Mouse (Mus musculus) regulatory T cell (primary cell): ENCODE results near the gene Tax1bp1.

Experiments used
- in situ Hi-C: fragments of 300-600 bp; cut with MboI, MseI; formaldehyde crosslinking; loops from one replicate; pipeline ENCODE4 v1.15.1; 2025; ENCODE audit warnings: high pct_unique_total_duplicates

Tax1bp1 gene

DNA sequence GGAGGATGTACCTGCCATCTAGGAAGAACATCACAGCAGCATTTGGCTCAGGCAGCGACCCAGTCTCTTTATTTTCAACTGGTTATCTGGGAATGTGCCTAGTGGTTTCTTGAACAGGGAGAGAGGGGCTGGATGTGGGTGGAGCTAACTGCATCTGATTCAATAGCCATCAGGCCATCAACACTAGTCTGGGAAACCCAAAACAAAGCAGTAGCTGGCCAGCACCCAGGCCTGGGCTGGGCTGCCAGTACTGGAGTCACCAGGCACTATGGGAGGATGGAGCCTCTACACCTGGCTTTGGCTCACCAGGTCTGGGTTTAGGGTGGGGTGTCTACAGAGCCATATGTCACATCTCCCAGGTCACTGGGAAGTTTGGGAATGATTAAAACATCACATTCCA is 83.2 kb downstream of the Tax1bp1 start:
- in situ Hi-C loops: no loop called here

DNA sequence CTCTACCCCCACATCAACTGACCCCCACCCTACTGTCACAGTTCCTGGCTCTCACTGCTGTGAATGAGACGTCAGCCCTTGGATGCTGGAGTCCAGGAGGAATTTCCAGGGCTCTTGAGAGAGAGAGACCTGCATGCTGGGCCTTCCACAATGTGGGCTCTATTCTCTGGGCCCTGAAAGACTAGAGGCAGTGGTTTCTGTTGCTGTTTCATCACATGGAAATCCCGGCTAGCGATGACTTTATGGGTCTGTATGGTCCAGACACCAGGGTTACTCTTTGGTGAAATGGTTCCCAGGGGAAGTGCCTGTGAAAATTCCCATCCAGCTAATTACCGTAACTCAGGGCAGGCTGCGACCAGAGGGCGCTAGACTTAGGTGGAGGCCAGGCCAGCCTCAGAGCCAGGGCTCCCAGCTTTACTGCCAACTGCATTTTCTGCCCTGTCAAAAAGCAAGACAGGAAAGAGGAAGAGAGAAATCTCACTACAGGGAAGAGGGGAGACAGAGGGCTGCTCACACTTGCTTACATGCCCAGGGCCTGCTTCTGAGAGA is 83.8 kb downstream of the Tax1bp1 start:
- in situ Hi-C loops: no loop called here

DNA sequence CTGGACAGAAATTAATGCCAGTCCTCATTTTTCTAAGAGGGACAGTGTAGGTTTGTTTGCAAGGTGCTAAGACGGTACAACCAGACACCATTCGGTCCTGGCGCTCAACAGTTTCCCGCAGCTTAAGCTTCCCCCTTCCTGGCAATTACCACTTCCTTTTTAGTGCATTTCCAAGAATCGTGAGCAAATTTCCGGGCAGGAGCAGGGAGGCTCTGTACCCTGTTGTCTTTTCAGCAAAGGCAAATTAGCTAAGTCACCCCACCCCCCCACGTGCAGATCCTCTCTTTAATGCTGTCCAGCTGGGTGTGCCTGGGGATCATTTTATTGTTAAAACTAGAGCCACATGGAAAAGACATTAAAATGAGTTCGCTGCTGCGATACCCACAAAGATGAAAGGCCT is 88.7 kb downstream of the Tax1bp1 start:
- in situ Hi-C loops: no loop called here

DNA sequence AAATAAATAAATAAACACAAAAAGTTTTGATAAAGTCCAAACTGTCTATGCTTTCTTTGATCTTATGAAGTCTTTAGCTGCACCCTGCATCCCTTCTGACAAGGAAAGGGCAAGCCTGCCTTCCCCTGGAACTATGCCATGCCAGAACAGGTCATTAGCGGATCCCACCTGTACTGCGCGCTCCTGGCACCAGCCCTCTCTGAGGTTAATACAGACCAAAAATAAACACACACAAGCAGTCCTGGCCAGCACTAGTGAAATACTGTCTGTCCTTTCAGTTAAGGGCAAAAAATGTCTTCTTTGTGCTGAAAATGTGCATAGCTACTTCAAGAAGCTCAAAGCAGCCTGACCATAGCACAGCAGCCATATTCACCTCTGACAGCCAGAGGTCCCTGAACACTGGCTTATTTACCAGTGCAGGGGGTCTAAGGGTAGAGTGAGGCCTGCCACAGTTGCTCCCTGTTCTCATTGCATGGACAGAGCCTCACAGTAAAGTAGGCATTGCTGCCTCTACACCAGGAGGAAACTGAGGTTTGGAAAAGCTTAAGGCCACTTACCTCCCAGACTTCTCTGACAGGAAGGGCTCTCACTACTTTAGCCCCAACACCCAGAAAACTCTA is 91.8 kb downstream of the Tax1bp1 start:
- in situ Hi-C loops: no loop called here
